Mouse (Mus musculus) small intestine, adult 2 months (tissue): ENCODE measurements at regions not wholly inside any gene's neighbourhood (a gene's known extent, or its start where the extent isn't known, plus 50 kb on each side); places are given as distances from the start of the nearest gene placed in this dataset.

Experiments
- CTCF ChIP-seq: fragments of 200-500 bp; IDR thresholded peaks from 2 replicates; pipeline ENCODE4 v1.5.1; 2012; ENCODE audit warnings: low read depth, mild to moderate bottlenecking, control low read depth, inconsistent platforms, low read length, moderate library complexity, mixed read lengths; ENCODE audit not compliant: insufficient replicate concordance, insufficient read length; ENCODE audit errors: extremely low read depth
- POLR2A ChIP-seq: fragments of 200-500 bp; IDR thresholded peaks from 2 replicates; pipeline ENCODE4 v1.6.1; 2012; ENCODE audit warnings: low read depth, mild to moderate bottlenecking, control low read depth, inconsistent platforms, low read length, moderate library complexity

DNA sequence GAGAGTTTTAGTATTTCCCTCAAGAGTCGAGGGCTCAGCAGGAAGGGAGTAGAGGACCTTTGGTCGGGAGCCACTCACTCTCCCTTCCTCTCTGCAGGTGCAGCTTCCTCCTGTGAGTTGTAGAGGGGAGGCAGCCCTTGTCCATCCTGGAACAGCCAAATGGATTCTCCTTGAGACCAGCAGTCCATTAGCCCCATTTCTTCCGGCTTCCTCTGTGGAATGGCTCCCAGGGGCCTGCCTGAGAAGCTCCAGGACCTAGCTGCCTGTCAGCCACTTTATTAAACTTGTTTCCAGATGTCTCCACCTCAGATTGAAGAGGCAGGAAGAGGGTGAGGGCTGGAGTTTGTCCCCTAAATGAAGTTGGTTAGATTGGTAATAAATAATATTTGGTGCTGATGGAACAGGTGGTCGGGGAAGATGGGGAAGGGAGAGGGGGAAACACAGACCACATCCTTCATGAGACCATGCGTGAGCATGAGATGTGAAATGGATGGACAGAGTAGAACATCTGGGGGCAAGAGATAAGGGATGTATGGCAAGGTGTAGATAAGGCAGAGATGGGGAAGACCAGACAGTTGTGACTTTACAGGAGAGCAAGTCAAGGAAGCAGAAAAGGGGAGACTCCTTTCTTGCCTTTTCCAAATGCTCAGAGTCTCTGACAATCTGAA is 56.7 kb upstream of the Tnp1 start:
- TF ChIP-seq POLR2A (no peak), CTCF (no peak)
